Mouse (Mus musculus) lung, postnatal 0 days (tissue): ENCODE data around the gene Gtf2f1.

Source experiments
- CTCF ChIP-seq: IDR thresholded peaks from 2 replicates; pipeline ENCODE4 v1.5.1; 2016; ENCODE audit warnings: antibody characterized with exemption, mild to moderate bottlenecking
- EP300 ChIP-seq: IDR thresholded peaks from 2 replicates; pipeline ENCODE4 v1.6.1; 2016; ENCODE audit warnings: antibody characterized with exemption, mild to moderate bottlenecking, control low read depth

- TF ChIP-seq CTCF (no peak), EP300 (no peak)
These were observed 29.1 kb downstream of the Gtf2f1 start, which contains the start of gene Acer1 for GRCm38 (mm10) chr17:56982013-56982412.
